Comparison of ENCODE assay signal across 16 mouse cellular contexts in the genomic region with DNA sequence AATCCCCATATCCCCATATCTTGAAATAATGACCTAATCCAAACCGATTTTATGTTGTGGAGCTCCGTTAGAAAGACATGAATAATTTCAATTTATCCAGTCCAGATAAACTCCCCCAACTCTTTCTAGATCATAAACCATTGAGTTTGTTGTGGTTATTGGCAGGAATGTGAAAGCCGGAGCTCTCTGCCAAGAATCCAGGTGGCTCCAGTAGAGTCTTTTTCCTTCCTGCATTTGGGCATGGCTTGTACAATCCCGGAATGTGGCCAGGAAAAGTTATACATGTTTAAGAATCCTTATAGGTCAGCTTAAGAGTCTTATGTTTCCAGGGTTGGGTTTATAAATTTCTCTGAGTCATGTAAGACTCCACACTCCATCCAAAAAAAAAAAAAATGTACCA.
A peak's percentile ranks its signal among the peaks of the same experiment; 100 is the strongest.
DNase-seq lines count a peak whose midpoint lies in the region.
"Had no signal": no experiment of that assay in that cellular context is flagged by ENCODE, and none has a peak within 500 bp of the region (broad histone marks: within the 10 kb centered on the region; RNA-seq: fewer than 3 reads in every experiment).

No protein-coding gene starts in this region.

- peak; percentile 72 to 82 for DNase-seq in cerebellum, postnatal 10 days
- DNase-seq in cerebellum, adult 11 months = no peak
- DNase-seq in cerebellum, postnatal 36 days = peak; percentile 19 to 21
- no peak for DNase-seq in cerebellum, postnatal 4 days (ENCODE audit: low spot score in 2 of 2)
- peak; percentile 34 for DNase-seq in left cerebral cortex, postnatal 4 days
- no peak for DNase-seq in left cerebral cortex, postnatal 36 days (ENCODE audit: low spot score in 2 of 2)
- no peak for DNase-seq in thymus, adult 18-20 months
- DNase-seq: adrenal gland, adult 2 months; adrenal gland, postnatal 14 days; B cell, adult 2 months; cerebellum, adult 18-20 months; cerebellum, adult 9-10 months; gastrocnemius, postnatal 25 days; heart, adult 18-20 months; heart, postnatal 10 days; heart, postnatal 36 days had no signal

- intact Hi-C loops in left cerebral cortex, postnatal 4 days (cut with DNase I) = no loop called here
- intact Hi-C loops in left cerebral cortex, postnatal 36 days (cut with DNase I) = no loop called here

Comparison
In these comparisons a context has a peak if more than half of its experiments do, and no peak if none do; other contexts are left out.
1. DNase-seq: peak in cerebellum, postnatal 10 days (2 of 2), cerebellum, postnatal 36 days (2 of 2) and left cerebral cortex, postnatal 4 days (single experiment); none in cerebellum, adult 11 months (single experiment), cerebellum, postnatal 4 days (0 of 2), left cerebral cortex, postnatal 36 days (0 of 2) and thymus, adult 18-20 months (0 of 2).